In genomic region chr14:47567962-47568652, GRCm38 (mm10) we compare ENCODE assay signal across 8 mouse cellular contexts. TPM values are rescaled to one million over a fixed set of nuclear protein-coding genes. Genes with fewer than 3 reads are reported as not detected.
DNase-seq lines count a peak whose midpoint lies in the region; ATAC-seq lines count a peak whose summit lies in the region.

No protein-coding gene starts in this region.

- ATAC-seq in intestine, embryonic 14.5 days (replicated peaks; ENCODE audit: low FRiP score, low TSS enrichment, low read depth) = peak; percentile 99

- H3K4me1 ChIP-seq in intestine, embryonic 14.5 days (replicated peaks; ENCODE audit: control insufficient read depth, insufficient read depth, low read length) = peaks cover 8% of the 10 kb centered on the region

- H3K4me2 ChIP-seq in intestine, embryonic 14.5 days (ENCODE audit: low read length) = peak overlapping the region; percentile 94

- peak overlapping the region; percentile 90 for H3K4me3 ChIP-seq in intestine, embryonic 14.5 days (ENCODE audit: low read depth, low read length)

- intact Hi-C loops in left cerebral cortex, postnatal 14 days (cut with DNase I) = no loop called here

- WGBS in intestine, embryonic 14.5 days = under 1% methylated on average over 46 of the region's 46 CpGs

- H3K36me3 ChIP-seq in intestine, embryonic 14.5 days (ENCODE audit: control insufficient read depth, insufficient read depth, low read length) = no peaks in the 10 kb centered on the region

- H3K27me3 ChIP-seq in intestine, embryonic 14.5 days (replicated peaks; ENCODE audit: control insufficient read depth, insufficient read depth, low read length) = no peaks in the 10 kb centered on the region

- peak; percentile 94 to 95 for DNase-seq in adrenal gland, adult 18-20 months (ENCODE audit: low spot score in 2 of 2)
- DNase-seq in embryo, embryonic 11 days = peak; percentile 97
- peak; percentile 95 for DNase-seq in gastrocnemius, postnatal 25 days
- peak; percentile 99 for DNase-seq in intestine, embryonic 14.5 days (ENCODE audit: low spot score)
- peak; percentile 95 to 97 for DNase-seq in left cerebral cortex, postnatal 14 days (ENCODE audit: low spot score in 2 of 2)
- peak; percentile 96 for DNase-seq in mesoderm, embryonic 11.5 days (ENCODE audit: low read depth, low spot score)
- peak; percentile 94 for DNase-seq in right cerebral cortex, postnatal 36 days (ENCODE audit: low spot score in 2 of 2)
- peak; percentile 99 for DNase-seq in yolk sac, embryonic 10.5 days (ENCODE audit: low spot score)

- no peak overlapping the region for H3K27ac ChIP-seq in intestine, embryonic 14.5 days (ENCODE audit: low read depth)

- H3K9ac ChIP-seq in intestine, embryonic 14.5 days (ENCODE audit: low read length) = peak overlapping the region; percentile 74

- no peaks in the 10 kb centered on the region for H3K9me3 ChIP-seq in intestine, embryonic 14.5 days (ENCODE audit: control insufficient read depth, low read length)

RNA-seq across cellular contexts. Expression of gene Atg14, which starts 2.3 kb away (rescaled TPM):
- 10 to 100 TPM; 13.6 to 16.0 TPM for total RNA-seq in adrenal gland, adult 18-20 months (2021)
- 1 to 10 TPM; 5.3 to 6.4 TPM for total RNA-seq in gastrocnemius, postnatal 25 days (2021)
- polyA plus RNA-seq in intestine, embryonic 14.5 days (2014; fragmentation: Nextera tagmentation; extraction: Ambion mirVana) = 13.6 and 16.2 TPM in 2 replicates
- 10 to 100 TPM; 15.2 to 15.4 TPM for total RNA-seq in left cerebral cortex, postnatal 14 days (2021)
